Mouse (Mus musculus) megakaryocyte progenitor cell, adult 5-6 weeks (primary cell): ENCODE data around the gene 1700018F24Rik. TPM values are rescaled to one million over a fixed set of nuclear protein-coding genes. Genes with fewer than 3 reads are reported as not detected.
"Not testable (repeated sequence)": the region's sequence is repeated elsewhere in the genome, so short reads cannot be mapped to it uniquely, and the experiment has no call there.

Experiments used
- ATAC-seq: replicated peaks from 2 replicates; pipeline ENCODE4 v1.8.0; 2016; ENCODE audit warnings: mild to moderate bottlenecking, moderate TSS enrichment, inconsistent platforms; ENCODE audit not compliant: poor library complexity
- total RNA-seq, 2 experiments: library from RNA; stranded (forward) in 1 of 2; stranded (reverse) in 1 of 2; fragments of 157-497, 149-512 nt in 1 of 2; fragments of 200-1000 nt in 1 of 2; gene quantifications; 2 replicates each; pipeline versions ENCODE4 v1.2.3 to v1.2.4; 2015 to 2017

The 1700018F24Rik gene
- total RNA-seq (2015): not detected in 2 replicates
- not detected in 2 replicates for total RNA-seq (2017)

DNA sequence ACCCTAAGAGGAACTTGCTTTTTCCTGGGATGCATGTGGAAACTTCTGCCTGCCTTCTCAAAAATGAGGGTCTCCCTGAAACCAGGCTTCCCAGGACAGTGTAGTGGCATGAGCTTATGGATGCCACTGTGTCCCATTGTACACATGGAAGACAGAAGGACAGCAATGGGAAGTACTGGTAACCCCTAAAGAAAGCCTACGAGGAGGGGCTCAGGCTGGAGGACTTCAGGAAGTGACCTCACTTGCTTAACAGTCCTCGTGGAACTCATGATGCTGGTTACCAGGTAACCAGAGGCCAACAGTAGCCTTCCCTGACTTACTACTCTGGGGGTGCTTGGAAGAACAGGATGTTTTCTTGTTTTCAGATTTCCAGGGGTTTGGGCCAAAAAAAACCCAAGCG lies at the start of gene 1700018F24Rik:
1700018F24Rik (plus strand) TSS at position 301 of the 400 bp plus-strand sequence.
- not testable (repeated sequence) for ATAC-seq

DNA sequence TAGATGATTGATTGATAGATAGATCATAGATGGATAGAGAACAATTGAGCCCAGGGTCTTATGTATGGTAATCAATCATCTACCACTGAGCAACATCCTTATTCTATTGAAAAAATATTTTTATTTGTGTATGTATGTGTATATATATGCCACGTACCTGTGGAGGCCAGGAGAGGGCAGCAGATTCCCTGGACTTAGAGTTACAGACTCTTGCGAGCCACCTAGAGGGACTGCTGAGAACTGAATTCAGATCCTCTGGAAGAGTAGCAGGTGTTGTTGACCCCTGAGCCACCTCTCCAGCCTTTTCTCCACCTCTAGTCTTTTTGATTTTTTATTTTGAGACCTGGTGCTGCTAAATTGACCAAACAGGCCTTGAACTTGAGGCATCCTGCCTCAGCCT lies 44.3 kb upstream of the 1700018F24Rik start:
- ATAC-seq: peak; percentile 98

DNA sequence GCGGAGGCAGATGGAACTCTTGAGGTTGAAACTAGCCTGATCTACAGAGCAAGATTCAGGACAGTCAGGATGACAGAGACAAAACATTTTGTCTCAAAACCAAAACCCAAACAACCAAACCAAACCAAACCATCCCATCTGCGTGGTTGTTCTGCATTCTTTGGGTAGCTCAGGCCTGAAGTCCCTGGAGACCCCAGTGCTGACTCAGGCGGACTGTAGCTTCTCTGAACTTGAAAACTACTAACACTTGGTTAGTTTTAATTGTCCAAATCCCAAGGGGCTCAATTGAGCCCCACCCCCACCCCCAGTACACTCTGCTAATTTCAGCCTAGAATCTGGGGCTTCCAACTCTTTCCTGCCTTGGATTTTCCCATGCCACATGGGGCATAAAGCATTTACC lies 39.4 kb upstream of the 1700018F24Rik start:
- no peak for ATAC-seq

DNA sequence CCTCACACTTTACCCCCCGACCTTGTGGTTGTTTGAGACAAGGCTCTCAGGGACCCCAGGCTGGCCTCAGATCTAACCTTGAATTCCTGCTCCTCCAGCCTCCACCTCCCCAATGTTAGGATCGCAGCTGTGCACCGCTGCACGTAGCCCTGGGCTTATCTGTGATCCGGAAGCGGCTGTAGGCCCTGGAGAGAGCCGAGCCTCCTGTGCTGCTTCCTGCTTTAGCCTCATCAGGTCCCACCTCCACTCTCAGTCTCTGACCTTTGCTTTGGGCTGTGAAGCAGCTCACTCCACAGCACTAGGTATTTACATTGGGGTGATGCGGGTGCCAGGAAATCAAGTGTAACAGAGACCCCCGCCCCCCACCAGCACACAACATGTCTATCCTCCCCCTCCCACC lies 38.3 kb upstream of the 1700018F24Rik start:
- ATAC-seq: no peak

DNA sequence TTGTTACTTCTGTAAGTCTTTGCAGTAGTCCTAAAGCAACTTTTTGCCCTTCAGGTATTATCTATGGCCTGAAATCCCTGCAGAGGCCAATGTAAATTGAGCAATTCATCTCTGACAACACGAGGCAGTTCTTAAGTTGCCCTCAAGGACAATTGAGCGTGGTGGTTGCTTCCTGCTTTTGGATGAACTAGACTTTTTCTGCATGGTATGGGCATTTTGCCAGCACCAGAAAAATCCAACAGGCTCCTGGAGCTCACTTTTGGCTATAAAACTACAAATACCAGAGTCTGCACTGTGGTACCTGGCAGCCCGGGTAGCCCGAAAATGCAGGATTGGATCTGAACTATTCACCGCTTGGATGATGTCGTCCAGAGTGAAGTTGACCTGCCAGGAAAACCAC lies 37.2 kb upstream of the 1700018F24Rik start:
- no peak for ATAC-seq

DNA sequence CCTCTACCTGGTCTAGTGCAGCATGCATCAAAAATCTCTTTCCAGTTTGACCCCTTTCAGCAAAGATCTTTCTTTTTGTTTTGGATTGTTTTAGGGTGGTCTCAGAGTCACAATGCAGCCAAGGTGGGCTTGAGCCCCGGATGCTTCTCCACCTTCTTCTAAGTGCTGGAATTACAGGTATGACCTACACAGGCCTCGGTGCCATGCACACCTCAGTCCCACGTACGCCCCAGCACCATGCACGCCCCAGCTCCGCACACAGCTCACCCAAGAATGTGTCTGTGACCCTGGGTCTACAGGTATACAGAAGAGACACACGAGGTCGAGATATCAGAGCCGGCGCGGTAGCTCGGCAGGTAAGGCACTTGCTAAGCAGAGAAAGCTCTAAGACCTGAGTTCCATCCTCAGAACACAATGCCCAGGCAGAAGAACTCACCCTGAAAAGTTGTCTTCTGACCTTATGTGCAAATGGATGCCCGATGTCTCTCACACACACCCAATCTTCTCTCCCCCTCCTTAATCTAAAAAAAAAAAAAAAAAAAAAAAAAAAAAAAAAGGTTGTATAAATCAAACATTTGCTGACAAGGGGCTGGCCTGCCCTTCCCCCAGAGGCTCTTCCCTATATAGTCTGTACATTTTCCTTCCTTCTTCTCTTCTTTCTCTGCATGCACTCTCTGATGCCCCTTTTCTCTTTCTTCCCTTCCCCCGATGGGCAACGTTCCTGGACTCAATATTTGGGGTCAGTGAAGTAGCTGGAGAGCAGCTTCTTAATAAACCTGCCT lies 33.7 kb upstream of the 1700018F24Rik start:
- no peak for ATAC-seq

DNA sequence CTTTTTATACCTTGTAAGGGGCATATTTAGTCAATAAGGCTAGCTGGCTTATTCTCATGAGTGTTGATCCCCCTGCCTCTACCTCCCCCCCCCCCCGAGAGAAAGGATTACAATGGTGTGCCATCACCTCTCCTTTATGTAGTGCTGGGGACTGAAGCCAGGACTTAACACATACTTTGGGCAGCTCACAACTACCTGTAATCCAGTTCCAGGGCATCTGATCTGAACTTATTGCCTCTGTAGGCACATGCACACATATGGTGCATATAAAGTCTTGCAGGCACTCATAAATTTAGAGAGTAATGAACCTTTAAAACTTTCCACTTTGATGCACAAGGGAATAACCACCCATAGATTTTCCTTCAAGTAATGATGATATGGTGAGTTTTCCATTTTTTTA lies 28.5 kb upstream of the 1700018F24Rik start:
- ATAC-seq: no peak

DNA sequence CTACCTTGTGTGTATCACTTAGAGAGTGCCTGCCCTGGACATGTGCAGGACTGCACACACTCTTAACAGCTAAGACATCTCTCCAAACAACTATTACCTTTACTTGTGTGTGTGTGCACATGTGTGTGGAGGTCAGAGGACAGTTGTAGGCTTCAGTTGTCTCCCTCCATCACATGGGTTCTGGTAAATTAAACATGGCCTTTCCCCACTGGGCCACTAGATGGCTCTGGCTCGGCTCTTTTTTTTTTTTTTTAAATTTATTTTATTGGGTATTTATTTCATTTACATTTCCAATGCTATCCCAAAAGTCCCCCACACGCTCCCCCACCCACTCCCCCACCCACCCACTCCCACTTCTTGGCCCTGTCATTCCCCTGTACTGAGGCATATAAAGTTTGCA lies 26.0 kb upstream of the 1700018F24Rik start:
- ATAC-seq: peak; percentile 58; the same call in 1 of the 2 replicates

DNA sequence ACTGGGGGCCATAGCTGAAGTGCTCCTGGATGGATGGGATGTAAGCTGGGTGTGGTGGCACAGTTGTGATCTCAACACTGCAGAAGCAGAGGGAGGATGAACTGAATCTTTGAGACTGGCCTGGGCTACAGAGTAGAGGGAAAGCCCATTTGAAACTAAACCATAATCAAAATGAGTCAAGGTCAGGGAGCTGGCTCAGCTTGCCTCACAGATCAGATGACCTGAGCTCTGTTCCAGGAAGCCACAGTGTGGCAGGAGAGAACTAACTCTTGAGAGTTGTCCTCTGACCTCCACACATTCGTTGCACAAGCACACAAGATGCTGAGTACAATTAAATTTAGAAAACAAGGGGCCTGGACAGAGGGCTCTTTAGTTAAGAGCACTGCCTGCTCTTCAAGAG lies 22.5 kb upstream of the 1700018F24Rik start:
- ATAC-seq: not testable (repeated sequence)

DNA sequence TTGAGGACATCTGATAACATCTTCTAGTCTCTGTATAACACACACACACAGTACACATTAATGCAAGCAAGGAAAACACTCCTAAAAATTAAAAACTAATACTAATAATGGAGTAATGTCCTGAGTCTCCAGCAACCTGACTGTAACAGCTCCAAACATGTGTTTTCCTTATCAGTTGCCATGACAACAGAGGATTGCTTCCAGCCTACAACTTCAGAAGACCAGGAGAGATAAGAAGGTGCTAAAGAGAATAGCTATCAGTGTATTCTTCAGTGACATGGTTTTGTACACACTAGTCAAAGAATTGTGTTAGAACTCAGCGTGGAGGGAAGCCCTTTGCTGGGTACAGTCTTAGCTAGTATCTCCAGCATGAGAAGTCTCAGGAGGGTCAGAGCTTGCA lies 22.1 kb upstream of the 1700018F24Rik start:
- peak; percentile 79 for ATAC-seq

DNA sequence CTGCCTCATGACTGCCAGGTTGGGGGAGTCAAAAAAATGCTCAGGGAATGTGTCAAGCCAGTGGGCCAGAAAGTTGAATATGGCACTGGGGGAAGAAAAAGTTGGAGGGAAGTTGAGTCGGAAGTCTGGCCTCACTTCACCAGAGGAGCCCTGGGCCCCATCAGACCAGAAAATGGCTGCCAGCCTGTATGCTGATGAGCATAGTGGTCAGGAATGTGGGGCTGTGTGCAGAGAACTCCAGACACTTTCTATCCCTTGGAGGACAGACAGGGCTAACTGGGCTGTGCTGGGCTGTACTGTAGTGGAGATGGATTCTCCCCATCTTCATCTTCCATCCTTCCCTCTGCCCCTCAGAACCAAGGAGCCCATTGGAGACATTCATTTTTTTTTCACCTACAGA lies 12.3 kb upstream of the 1700018F24Rik start:
- ATAC-seq: not testable (repeated sequence)

DNA sequence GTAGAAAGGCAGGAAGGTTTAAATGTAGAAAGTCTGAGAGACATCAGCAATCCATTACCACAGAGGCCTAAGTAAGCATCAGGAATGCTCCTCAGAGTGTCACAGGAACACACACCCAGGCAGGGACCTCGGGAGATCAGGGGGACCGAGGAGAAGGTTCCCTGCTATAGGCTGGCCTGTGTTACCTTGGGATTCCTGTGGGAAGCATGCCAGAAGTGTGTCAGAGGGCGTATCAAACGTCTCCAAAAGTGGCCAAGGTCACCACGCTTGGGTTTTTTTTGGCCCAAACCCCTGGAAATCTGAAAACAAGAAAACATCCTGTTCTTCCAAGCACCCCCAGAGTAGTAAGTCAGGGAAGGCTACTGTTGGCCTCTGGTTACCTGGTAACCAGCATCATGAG lies 10.4 kb upstream of the 1700018F24Rik start, which contains the start of gene Gm4871:
Gm4871 (minus strand) TSS at position 364 of the 400 bp plus-strand sequence.
- not testable (repeated sequence) for ATAC-seq

DNA sequence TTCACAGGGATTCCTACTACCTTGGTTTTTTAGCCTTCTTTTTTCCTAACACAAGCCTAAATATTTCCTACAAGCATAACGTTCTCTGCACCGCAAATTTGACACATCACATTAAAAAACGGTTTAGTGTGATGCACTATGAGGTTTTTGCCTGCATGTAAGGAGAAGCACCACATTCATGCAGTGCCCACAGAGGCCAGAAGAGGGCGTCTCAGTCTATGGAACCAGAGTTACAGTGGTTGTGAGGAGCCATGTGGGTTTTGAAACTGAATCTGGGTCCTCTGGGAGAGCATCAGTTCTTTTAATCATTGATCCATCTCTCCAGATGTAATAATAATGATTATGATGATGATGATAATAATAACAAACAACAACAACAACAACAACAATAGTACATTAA lies 1.2 kb upstream of the 1700018F24Rik start:
- ATAC-seq: peak; percentile 82

DNA sequence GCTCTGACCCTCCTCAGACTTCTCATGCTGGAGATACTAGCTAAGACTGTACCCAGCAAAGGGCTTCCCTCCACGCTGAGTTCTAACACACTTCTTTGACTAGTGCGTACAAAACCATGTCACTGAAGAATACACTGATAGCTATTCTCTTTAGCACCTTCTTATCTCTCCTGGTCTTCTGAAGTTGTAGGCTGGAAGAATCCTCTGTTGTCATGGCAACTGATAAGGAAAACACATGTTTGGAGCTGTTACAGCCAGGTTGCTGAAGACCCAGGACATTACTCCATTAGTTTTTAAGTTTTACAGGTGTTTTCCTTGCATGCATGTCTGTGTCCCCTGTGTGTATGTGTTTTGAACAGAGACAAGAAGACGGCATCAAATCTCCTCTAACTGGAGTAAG lies 11.4 kb downstream of the 1700018F24Rik start:
- ATAC-seq: peak; percentile 74

DNA sequence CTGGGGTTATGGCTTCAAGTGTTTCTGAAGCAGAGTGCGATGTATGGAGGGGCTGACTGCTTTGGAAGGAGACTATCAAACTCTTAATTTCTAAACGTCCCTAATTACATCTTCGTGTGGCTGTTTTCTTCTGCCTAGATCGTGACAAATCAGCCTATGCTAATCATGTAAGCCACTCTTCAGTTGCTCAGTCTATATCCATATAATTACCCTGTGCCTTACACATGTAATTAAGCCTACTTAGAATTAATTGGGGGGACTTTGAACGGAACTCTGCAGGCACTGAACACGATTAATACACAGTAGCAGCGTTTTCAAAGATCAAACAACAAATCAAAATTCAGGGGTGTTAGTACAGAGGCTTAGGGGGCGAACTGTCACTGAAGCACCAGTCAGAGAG lies 15.1 kb downstream of the 1700018F24Rik start:
- ATAC-seq: no peak

DNA sequence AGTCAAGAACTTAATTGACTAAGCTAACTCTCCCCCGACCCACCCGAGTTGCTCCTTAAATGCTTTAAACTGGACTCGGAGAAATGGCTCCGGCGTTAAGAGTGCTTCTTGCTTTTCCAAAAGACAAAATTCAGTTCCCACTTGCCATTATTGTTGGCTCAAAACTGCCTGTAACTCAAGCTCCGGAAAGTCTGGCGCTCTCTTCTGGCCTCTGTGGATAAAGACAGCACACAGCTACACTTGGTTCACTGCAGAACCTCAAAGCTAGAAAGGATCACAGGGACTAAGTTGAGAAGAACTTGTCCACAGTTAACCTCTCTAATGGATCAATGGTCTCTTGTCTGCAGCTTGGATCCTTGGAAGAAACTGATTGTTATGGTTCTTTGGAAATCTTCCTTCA lies 15.9 kb downstream of the 1700018F24Rik start:
- ATAC-seq: no peak

DNA sequence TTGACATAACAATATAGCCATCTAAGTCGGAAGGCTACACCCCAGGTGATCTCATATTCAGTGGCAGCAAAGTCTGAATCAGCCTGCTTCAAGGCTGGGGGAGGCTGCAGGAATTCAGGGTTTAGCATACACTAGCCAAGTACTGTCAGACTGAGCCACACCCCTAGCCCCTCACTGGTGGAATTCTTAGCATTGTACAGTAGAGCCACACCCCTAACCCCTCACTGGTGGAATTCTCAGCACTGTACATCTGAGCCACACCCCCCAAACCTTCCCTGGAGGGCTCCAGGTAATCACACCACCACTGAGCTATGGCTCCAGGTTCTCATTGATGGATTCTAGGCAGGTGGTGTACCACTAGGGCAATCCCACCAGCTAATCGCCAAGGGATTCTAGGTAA lies 16.7 kb downstream of the 1700018F24Rik start:
- ATAC-seq: 0 out of 2 replicates have a peak, but pooled peaks have one; percentile 29

DNA sequence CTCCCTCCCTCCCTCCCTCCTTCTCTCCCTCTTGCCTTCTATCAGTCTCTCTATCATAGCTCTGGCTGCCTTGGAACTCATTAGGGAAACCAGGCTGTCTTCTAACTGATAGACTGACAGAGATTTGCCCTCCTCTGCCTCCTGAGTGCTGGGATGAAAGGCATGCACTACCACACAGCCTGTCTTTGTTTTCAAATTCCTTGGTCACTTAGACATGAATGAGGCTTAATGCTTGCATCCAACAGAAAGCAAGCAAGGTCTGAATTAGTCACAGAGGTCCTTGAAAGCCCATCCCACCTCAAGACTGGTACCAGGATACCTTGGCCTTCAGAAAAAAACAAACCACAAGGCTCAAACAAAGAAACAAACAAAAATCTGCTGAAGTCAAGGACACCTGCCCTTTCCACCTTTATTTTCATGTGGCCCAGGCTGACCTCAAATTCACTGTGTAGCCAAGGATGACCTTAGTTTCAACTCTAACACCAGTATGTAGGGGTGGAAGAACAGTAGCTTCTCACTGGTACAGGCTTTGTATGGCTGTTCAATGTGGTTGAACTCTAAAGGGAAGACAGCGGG lies 22.1 kb downstream of the 1700018F24Rik start:
- no peak for ATAC-seq

DNA sequence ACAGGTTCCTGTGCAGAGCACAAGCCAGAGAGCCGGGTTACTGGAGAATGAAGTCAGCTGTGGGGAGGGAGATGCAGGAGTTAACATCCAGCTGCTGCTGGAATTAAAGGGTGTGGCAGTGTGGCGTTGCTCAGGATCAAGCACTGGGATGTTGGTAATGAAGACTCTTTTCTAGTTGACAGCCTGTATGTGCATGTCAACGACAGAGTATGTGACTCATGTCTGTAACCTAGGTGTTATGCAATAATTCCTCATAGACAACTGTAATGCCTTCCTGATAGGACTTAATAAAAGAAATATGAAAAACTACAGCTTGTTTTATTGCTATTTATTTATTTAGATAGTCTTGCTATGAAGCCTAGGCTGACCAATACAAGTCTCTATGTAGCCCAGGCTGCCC lies 26.1 kb downstream of the 1700018F24Rik start:
- 0 out of 2 replicates have a peak, but pooled peaks have one; percentile 43 for ATAC-seq

DNA sequence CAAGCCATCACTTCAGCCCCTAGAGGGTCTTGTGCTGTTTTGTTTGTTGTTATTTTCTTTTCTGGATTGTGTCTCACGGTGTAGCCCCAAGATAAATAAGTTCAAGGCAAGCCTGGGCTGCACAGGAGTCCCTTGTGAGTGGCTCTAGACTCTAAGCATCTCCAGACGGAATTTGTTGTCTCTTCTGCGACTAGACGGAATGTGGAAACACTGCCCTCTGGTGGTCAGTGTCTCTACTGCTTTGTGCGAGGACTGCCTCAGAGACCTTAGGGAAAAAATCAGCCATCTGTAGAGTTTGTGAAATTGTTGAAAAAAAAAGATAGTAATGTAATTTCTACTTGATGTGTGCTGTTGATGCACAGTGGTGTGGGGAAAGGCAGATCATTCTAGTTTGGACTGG lies 26.9 kb downstream of the 1700018F24Rik start:
- ATAC-seq: peak; percentile 88

DNA sequence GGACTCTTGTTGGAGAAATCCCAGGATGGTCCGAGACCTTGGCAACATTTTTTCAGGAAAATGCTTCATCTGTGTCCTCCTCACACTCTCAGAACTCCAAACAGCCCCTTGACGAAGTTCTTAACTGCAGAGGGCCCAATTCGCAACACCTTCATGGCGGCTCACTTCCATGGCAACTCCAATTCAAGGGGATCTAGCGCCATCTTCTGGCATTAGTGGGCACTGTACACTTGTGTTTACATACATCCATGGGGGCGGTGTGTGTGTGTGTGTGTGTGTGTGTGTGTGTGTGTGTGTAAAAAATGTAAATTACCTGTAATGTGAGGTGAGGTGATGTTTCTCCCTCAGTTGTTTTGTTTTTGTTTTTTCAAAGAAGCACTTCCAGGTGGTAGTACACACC lies 28.6 kb downstream of the 1700018F24Rik start:
- ATAC-seq: peak; percentile 59; the same call in 1 of the 2 replicates

DNA sequence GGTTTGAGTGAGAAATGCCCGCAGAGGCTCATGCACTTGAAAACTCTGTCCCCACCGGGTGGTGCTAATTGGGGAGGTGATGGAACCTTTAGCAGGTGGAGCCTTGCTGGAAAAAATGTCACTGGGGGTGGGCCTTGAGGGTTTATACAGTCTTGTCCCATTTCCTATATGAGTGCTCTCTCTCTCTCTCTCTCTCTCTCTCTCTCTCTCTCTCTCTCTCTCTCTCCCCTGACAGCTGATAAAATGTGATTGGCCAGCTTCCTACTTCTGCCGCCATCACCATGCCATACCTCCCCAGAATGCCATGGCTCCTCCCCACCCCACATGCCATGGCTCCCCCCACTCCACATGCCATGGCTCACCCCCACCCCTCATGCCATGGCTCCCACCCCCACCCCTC lies 32.3 kb downstream of the 1700018F24Rik start:
- ATAC-seq: no peak
